Mouse (Mus musculus) heart, adult 2 months (tissue): ENCODE measurements around the gene Agk.

Experiments used
- CTCF ChIP-seq: fragments of 200-600 bp; IDR thresholded peaks from 2 replicates; pipeline ENCODE4 v1.8.1; 2022; ENCODE audit warnings: antibody characterized with exemption, mild to moderate bottlenecking, moderate library complexity
- EP300 ChIP-seq: fragments of 200-500 bp; IDR thresholded peaks from 2 replicates; pipeline ENCODE4 v1.6.1; 2011; ENCODE audit warnings: low read depth, low read length, control low read depth; ENCODE audit not compliant: insufficient read depth

DNA sequence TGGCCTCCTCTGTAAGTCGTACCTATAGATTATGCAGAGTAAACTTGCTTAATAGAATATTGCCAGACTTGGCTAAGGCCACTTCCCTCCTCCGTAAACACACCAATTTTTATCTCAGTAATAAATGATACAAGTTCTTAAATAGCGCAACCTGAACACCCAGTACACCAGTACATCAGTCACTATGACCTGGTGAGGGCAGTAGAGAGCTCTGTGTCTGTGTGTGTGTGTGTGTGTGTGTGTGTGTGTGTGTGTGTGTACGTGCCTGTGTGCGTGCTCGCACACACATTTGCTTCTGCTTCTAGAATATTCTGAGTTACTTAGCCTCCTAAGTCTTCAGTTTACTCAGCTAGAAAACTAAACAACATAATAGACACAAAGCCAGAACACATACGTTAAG lies 28.4 kb downstream of the Agk start:
- TF ChIP-seq EP300 (no peak), CTCF (no peak)
